Mouse (Mus musculus): Measurements from ENCODE around the gene Zfp382.
"Not testable (repeated sequence)": the region's sequence is repeated elsewhere in the genome, so short reads cannot be mapped to it uniquely, and the experiment has no call there.

Gene Zfp382

DNA sequence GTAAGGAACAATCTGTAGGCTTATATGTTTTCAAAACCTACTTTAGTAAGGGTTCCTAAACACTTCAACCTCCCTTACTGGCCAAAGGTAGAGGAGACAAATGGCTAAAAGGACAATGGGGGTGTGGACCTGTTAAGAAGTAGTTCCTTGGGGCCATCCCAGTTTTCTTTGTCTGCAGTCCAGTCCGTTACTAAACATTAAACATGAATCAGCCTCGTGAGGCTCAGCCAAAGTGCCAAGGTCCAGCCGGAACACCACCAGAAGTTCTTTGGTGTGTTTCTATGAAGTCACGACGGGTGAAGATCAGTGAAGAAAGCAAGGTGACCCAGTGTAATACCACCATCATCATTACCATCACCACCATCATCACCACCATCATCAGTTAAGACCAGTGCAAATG, 25.3 kb downstream of the Zfp382 start:
- no peak for DNase-seq (ENCODE audit: low spot score in 2 of 2)

DNA sequence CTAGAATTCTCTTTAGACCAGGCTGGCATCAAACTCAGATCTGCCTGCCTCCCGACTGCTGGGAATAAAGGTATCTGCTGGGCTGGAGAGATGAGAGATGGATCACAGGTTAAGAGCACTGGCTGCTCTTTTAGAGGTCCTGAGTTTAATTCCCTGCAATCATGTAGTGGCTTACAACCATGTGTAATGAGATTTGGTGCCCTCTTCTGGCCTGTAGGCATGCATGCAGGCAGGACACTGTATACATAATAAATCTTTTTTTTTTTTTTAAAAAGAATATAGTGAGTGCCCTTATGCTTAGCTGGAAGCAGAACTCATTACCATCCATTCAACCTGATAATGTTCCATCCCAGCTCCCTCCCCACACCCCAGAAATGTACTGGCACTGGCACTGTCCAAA, 32.3 kb downstream of the Zfp382 start:
- no peak for DNase-seq (ENCODE audit: low spot score in 2 of 2)

DNA sequence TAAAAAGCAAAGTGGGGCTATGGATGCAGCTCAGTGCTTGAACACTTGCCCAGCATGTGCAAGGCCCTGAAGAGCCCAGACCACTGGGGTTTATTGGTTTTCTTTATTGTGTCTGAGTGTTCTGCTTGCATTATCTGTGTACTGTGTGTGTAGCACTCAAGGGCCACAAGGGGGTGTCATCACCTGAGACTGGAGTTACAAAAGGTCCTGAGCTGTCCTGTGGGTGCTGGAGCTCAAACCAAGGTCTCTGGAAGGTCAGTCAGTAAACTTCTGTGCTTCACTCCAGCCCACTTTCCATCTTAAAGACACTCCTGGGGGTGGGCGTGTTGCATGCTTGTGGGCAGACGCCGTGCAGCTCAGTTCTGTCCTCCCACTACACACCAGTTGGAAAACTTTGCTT, 33.8 kb downstream of the Zfp382 start:
- no peak for DNase-seq (ENCODE audit: low spot score in 2 of 2)

DNA sequence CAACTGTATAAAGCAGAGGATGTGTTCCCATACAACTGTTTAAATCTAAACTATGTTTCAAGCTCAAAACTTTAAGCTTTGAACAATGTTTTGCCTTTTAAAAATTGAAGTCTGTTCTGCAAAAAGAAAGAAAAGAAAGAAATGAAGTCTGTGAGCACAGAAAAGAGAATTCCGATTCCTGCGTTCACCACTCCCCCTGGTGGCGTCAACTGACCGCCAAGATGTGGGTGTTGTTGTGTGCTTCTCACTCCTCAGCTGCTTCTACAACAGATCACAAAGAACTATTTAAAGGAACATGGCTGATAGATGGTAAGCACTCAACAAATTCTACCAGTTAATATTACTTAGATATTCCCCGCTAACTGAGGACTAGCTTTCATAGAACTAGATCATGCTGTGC, 41.4 kb downstream of the Zfp382 start:
- no peak for DNase-seq (ENCODE audit: low spot score in 2 of 2)

DNA sequence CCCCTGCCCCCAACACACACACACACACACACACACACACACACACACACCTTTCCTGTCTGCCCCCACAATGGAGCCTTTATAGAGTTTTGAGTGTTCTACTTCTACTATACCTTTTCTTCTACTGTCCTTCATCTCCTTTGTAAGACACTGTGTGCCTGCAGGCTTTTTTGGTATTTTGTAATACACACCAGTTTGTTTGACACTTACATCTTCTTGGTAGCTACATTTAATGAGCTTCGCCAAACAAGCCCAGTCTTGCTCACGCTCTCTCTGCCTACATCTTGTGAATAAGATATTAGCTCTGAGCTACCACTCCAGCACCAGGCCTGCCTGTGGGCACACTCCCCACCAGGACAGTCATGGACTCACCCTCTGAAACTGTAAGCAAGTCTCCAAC, 43.0 kb downstream of the Zfp382 start:
- no peak for DNase-seq (ENCODE audit: low spot score in 2 of 2)

DNA sequence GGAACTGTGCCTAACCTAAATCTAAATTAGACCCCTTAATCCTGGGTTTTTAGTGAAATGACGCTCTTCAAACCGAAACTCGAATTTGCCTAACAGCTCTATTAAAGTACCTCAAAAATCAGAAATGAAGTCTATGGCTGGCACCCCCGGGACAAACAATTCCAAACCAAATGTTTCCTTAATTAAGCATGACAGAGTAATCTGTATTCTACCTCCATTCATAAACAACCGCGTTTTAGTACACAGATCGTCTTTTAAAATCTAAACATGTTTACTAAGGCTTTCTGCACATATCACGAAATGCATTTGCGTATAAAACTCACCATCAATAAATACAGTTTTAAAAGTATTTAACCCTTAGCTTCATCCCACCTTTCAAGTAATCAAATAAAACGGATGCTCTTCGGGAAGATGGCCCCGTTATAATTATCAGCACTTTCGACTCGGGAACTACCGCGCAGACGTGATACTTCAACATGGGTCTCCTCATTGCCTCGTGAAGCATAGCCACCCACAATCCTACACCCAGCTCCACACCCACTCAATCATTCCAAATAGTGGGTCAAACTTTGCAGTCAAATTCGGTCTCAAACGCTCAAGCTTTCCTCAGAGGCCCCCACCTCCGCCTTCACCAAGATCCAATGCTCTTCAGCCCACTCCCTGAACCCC, 47.3 kb downstream of the Zfp382 start:
- DNase-seq (ENCODE audit: low spot score in 2 of 2), result no peak

DNA sequence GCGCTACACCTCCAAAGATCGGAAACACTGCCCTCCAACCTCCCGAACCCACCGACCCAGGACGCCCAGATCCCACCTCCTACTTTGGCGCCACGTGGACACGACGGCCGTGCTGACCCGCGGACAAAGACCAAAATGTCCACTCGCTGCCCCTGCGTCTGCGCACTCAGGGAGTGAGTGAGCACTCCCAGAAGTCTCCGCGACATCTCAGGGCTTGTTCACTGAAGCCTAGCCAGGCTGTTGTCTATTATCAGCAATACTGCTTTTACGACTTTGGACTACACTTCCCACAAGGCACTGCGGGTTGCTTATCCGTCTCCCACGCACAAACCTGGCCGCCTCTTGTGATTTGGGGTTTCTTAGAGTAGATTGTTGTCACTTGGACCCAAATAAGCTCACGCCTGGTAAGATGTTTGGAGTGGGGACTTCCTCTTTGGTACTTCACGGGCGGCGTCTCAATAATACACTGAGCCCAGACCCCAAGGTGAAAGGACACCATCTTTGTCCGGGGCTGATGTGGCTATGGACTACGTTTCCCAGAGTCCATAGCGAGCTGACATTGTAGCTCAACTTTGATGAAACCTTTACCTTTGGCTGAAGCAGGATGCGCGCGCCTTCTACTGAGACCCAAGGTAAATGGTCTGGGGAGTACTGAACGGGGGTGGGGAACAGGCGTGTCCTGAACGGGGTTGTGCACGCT, 48.0 kb downstream of the Zfp382 start, which contains the start of gene Zfp146:
Gene Zfp146, minus strand, starts transcription at position 168 of the 700 bp plus-strand sequence.
- DNase-seq (ENCODE audit: low spot score in 2 of 2), result peak; percentile 95 to 98

DNA sequence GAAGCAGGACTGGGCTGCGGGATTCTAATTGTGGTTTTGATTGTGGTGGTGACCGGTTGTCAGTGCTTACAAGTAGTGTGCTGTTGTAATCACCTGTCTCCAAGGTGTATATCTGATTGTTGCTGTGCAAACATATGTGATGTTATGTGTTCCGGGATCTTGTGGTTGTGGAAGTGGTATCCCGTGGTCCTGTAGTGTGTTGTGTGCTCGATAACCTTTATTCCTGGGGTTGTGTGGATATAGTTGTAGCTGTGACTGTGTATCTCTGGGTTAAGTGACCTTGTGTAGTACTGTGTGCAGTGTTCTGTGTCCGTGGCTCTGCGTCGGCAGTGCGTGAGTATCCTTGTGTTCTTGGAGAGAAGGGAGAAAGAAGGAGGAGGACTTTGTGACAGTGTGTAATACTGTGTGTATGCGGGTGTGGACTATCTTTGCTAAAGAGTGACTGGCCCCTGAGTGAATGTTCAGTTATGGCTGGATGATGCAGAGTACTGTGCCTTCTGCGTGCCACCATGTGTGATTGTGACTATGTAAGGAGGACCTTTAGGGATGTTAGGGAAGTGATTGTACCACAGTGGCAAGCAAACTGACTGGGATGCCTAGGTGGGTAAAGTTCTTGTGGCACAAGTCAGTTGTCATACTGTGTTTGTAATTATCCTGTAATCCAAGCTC, 48.7 kb downstream of the Zfp382 start:
- no peak for DNase-seq (ENCODE audit: low spot score in 2 of 2)

DNA sequence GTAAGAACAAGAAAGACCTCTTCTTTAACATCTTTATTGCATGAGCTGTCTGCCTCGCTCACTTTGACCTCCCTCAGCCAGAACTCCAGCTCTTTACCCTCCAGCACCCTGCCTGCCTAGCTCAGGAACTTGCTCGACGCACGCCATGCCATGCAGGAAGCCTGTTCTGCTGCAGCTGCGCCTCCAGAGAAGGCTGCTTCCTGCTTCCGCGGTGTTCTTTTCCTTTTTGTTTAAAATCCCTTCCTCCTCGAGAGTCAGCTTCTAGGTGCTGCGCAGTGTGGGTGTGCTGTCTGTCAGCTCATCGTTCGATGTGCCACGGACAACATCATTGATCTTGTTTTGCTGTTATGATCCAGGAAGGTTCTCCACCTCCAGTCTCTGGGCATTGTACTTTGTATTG, 54.7 kb downstream of the Zfp382 start:
- no peak for DNase-seq (ENCODE audit: low spot score in 2 of 2)

DNA sequence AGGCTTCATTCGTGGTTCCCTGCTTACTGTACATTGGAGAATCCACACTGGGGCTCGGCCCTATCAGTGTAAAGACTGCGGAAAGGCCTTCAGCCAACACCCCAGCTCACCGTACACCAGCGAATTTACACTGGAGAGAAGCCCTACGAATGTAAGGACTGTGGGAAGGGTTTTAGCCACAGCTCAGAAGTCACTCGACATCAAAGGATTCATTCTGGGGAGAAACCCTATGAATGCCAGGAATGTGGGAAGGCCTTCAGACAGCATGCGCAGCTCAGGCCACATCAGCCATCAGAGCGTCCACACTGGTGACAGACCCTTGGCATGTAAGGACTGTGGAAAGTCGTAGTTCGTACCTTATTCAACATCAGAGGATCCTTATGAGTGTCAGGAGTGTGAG, 56.5 kb downstream of the Zfp382 start:
- no peak for DNase-seq (ENCODE audit: low spot score in 2 of 2)

DNA sequence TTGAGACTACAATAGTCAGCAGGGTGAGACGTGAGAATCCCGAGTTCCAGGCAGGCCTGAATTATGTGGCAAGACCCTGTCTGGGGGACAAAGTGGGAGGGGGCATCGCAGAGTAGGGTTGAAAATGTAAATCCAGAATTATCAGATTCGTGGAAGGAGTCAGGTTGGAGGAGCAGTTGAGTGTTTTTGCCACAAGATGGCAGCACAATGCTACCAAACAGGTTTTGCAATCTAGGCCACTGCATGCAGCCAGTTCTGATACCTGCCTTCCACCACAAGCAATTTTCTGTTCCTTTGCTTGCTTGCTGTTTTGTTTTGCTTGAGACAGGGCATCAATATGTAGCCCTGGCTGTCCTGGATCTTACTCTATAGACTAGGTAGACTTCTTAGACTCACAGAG, 59.6 kb downstream of the Zfp382 start:
- peak; percentile 83 for DNase-seq (ENCODE audit: low spot score in 2 of 2)

DNA sequence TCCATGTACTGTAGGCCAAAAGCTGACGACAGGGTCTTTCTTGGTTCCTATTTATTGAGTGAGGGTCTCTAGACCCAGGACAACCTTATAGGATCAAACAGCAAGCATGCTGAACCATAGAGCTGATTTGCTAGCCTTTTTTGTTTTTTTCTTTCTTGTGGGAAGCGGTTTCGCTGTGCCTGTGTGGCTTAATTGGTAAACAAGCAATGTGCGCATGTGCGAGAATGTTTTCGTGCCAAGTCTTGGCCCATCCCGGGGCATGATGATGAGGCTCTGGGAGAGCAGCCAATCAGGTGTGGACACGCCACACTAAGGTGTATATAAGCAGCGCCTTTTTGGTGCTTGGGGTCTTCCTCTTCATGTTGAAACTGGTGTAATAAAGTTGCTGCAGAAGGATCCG, 60.2 kb downstream of the Zfp382 start:
- not testable (repeated sequence) for DNase-seq (ENCODE audit: low spot score in 2 of 2)

DNA sequence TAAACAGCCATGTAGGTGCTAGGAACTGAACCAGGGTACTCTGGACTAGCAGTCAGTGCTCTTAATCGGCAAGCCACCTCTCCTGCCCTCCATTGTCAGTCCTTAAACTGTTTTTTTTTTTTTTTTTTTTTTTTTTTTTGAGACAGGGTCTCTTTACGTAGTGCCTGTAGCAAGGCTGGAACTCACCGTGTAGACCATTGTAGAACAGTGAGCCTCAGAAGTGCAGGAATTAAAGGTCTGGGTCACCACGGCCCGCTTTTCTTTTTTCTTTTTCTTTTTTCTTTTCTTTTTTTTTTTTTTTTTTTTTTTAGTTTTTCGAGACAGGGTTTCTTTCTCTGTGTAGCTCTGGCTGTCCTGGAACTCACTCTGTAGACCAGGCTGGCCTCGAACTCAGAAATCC, 61.4 kb downstream of the Zfp382 start:
- DNase-seq (ENCODE audit: low spot score in 2 of 2), result not testable (repeated sequence)

DNA sequence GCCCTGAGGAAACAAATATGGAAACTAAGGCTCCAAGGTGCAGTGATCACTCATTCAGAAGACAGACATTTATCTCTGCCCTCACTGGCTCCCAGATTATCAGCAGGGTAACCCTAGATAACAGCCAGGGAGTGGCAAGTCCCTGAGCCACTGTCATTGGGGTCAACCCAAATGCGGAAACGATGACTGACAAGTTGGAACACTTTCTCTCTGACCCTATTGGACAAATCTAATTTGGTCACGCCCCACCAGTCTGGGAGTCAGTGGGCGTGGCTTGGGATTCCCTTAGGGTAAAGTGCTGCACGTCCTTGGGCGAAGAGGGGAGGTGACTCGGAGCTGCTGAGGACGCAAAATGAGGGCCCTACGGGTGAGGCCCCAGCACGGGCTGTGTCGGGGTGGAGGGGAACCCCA, 62.1 kb downstream of the Zfp382 start, which contains the start of gene Cox7a1:
Gene Cox7a1, plus strand, starts transcription at position 266 of the 411 bp plus-strand sequence.
- DNase-seq (ENCODE audit: low spot score in 2 of 2), result peak; percentile 56 to 58

All from right cerebral cortex, adult 2 months (tissue).